Mouse (Mus musculus) lung, postnatal 10 days (tissue): ENCODE results near the gene Cars2.
A peak's percentile ranks its signal among the peaks of the same experiment; 100 is the strongest.
"Not testable (repeated sequence)": the region's sequence is repeated elsewhere in the genome, so short reads cannot be mapped to it uniquely, and the experiment has no call there.

Experiments used
- DNase-seq: peaks from one replicate; pipeline ENCODE4 v3.0.0; 2021

Gene Cars2

GRCm38 (mm10) chr8:11469095-11469494 lies 81.5 kb downstream of the Cars2 start:
- DNase-seq, result peak; percentile 53

GRCm38 (mm10) chr8:11466528-11466927 lies 84.1 kb downstream of the Cars2 start:
- DNase-seq, result not testable (repeated sequence)

GRCm38 (mm10) chr8:11465619-11466018 lies 85.0 kb downstream of the Cars2 start:
- DNase-seq, result no peak

GRCm38 (mm10) chr8:11464707-11464964 lies 85.9 kb downstream of the Cars2 start:
- no peak for DNase-seq
